Mouse (Mus musculus) pancreas, adult 10 weeks (tissue): ENCODE measurements around the gene Prss47. TPM values are rescaled to one million over a fixed set of nuclear protein-coding genes. Genes with fewer than 3 reads are reported as not detected.

Experiments used
- polyA plus RNA-seq: library from polyadenylated mRNA; stranded (reverse); fragments of 350-450 nt; fragmentation: Illumina TruSeq; extraction: RNeasy Lipid Tissue Mini Kit (QIAGEN cat#74804); gene quantifications from one replicate; pipeline ENCODE4 v1.2.3, GENCODE M21; 2015; ENCODE audit warnings: low read depth, low replicate concordance; ENCODE audit not compliant: insufficient read depth

Prss47 gene
- not detected for polyA plus RNA-seq

DNA sequence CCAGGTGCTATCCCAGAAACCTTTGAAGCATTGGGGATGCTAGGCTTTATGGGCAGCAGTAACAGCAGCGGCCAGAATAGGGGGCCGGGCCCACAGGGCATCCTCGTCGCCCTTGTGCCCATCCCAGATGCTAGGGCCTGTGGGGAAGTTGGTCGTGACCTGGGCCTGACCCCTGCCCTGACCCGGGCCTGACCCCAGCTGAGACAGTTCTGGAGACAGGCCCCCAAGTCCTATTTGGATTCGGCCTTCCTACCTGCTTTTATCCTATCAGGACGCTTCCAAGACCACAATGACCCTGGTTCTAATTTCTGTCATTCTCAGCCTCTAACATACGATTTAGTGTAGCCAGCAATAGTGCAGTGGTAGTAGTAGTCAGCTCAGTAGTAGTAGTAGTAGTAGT lies at the start of gene Prss47:
Gene Prss47 (minus strand): TSS at position 101 of the 400 bp plus-strand sequence.

DNA sequence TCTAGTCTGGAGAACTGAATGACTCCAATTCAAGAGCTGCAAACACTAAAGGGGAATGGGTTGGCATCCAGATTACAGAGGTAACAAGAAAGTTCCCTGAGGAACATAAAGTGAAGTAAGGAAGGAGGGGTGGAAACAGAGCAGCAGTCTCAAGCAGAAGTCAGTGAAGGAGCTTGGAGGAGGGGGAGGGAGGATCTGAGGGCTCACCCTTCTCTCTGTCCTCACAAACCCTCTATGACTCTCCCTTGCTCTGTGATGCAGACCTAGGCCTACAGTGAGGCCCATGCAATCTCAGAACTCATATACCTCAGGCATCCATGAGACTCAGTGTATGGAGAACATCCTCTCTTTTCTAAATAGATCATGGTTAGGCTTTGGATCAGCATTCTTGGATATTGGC lies 19.8 kb downstream of the Prss47 start, which contains the start of gene Spata31d1c:
Gene Spata31d1c (plus strand): TSS at position 301 of the 400 bp plus-strand sequence.

Other genes starting within 250 kb of the Prss47 start
- gene Cntnap3, start 148.8 kb downstream of the Prss47 start, polyA plus RNA-seq, result not detected
- not detected for gene Spata31, start 135.4 kb downstream of the Prss47 start, polyA plus RNA-seq
- not detected for gene Spata31d1c, start 19.7 kb downstream of the Prss47 start, polyA plus RNA-seq
- 5.0 TPM for gene Mfsd14b, start 60.2 kb upstream of the Prss47 start, polyA plus RNA-seq
- not detected for gene Olfr465-ps1, start 85.3 kb upstream of the Prss47 start, polyA plus RNA-seq
- gene Olfr466, start 97.5 kb upstream of the Prss47 start, polyA plus RNA-seq, result not detected
- gene Nlrp4f, start 153.2 kb upstream of the Prss47 start, polyA plus RNA-seq, result not detected
- gene Gm10775, start 206.8 kb upstream of the Prss47 start, polyA plus RNA-seq, result not detected
- 3.8 TPM for gene Zfp369, start 226.1 kb upstream of the Prss47 start, polyA plus RNA-seq